Mouse (Mus musculus): Measurements from ENCODE around the gene Pccb.
A peak's percentile ranks its signal among the peaks of the same experiment; 100 is the strongest.

The Pccb gene

GRCm38 (mm10) chr9:101045710-101046338, 11.1 kb upstream of the Pccb start:
- DNase-seq (ENCODE audit: low spot score in 2 of 2) = no peak

GRCm38 (mm10) chr9:101042249-101042648, 7.6 kb upstream of the Pccb start:
- no peak for DNase-seq (ENCODE audit: low spot score in 2 of 2)

GRCm38 (mm10) chr9:101041508-101041907, 6.8 kb upstream of the Pccb start:
- DNase-seq (ENCODE audit: low spot score in 2 of 2) = no peak

- no peak for DNase-seq (ENCODE audit: low spot score in 2 of 2)
These were observed 3.9 kb upstream of the Pccb start for GRCm38 (mm10) chr9:101038634-101039033.

- DNase-seq (ENCODE audit: low spot score in 2 of 2) = peak; percentile 9 to 33
These were observed 2.7 kb upstream of the Pccb start for GRCm38 (mm10) chr9:101037396-101037795.

- no peak for DNase-seq (ENCODE audit: low spot score in 2 of 2)
These were observed 2.2 kb upstream of the Pccb start for GRCm38 (mm10) chr9:101036876-101037275.

- DNase-seq (ENCODE audit: low spot score in 2 of 2) = no peak
These were observed 1.3 kb upstream of the Pccb start for GRCm38 (mm10) chr9:101035836-101036596.

GRCm38 (mm10) chr9:101033761-101034447, 794 bp downstream of the Pccb start:
- no peak for DNase-seq (ENCODE audit: low spot score in 2 of 2)

- no peak for DNase-seq (ENCODE audit: low spot score in 2 of 2)
These were observed 15.9 kb downstream of the Pccb start for GRCm38 (mm10) chr9:101018768-101019167.

- DNase-seq (ENCODE audit: low spot score in 2 of 2) = no peak
These were observed 16.8 kb downstream of the Pccb start for GRCm38 (mm10) chr9:101017734-101018516.

GRCm38 (mm10) chr9:101015324-101015723, 19.4 kb downstream of the Pccb start:
- DNase-seq (ENCODE audit: low spot score in 2 of 2) = no peak

GRCm38 (mm10) chr9:101012433-101012832, 22.3 kb downstream of the Pccb start:
- DNase-seq (ENCODE audit: low spot score in 2 of 2) = no peak

- DNase-seq (ENCODE audit: low spot score in 2 of 2) = no peak
These were observed 28.8 kb downstream of the Pccb start for GRCm38 (mm10) chr9:101005866-101006265.

- no peak for DNase-seq (ENCODE audit: low spot score in 2 of 2)
These were observed 31.4 kb downstream of the Pccb start for GRCm38 (mm10) chr9:101003302-101003701.

GRCm38 (mm10) chr9:101002841-101003240, 31.9 kb downstream of the Pccb start:
- DNase-seq (ENCODE audit: low spot score in 2 of 2) = no peak

GRCm38 (mm10) chr9:101002053-101002452, 32.6 kb downstream of the Pccb start:
- no peak for DNase-seq (ENCODE audit: low spot score in 2 of 2)

- DNase-seq (ENCODE audit: low spot score in 2 of 2) = no peak
These were observed 37.6 kb downstream of the Pccb start for GRCm38 (mm10) chr9:100997138-100997537.

- DNase-seq (ENCODE audit: low spot score in 2 of 2) = no peak
These were observed 40.8 kb downstream of the Pccb start for GRCm38 (mm10) chr9:100993937-100994336.

GRCm38 (mm10) chr9:100992191-100992590, 42.5 kb downstream of the Pccb start:
- no peak for DNase-seq (ENCODE audit: low spot score in 2 of 2)

- DNase-seq (ENCODE audit: low spot score in 2 of 2) = no peak
These were observed 43.4 kb downstream of the Pccb start for GRCm38 (mm10) chr9:100991321-100991720.

GRCm38 (mm10) chr9:100990609-100991008, 44.1 kb downstream of the Pccb start:
- DNase-seq (ENCODE audit: low spot score in 2 of 2) = no peak

GRCm38 (mm10) chr9:100987850-100988249, 46.8 kb downstream of the Pccb start:
- DNase-seq (ENCODE audit: low spot score in 2 of 2) = no peak

Measured in heart, adult 9 months (tissue).